23 mouse cellular contexts compared by ENCODE assay signal in the genomic region with DNA sequence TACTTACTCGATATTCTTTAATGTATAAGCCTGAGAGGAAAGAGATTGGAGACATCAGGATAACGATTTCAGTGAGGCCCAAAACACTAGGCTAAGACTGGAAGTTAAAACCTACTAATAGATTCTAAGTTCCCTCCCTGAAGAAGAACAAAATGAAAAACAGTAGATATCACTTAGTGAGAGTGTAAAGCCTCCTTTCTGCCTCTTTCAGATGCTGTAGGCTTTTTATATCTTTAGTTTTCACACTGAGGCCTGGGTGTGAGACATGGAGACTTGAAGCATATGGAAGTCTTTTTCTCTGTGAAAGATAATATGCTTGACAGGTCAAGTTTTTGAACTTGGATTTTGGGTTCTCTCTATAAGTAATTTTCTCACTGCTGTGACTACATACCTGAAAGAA.
DNase-seq lines count a peak whose midpoint lies in the region; ATAC-seq and TF ChIP-seq lines count a peak whose summit lies in the region.
"Had no signal": no experiment of that assay in that cellular context is flagged by ENCODE, and none has a peak within 500 bp of the region (broad histone marks: within the 10 kb centered on the region; RNA-seq: fewer than 3 reads in every experiment).

No protein-coding gene starts in this region.

- H3K9me3 ChIP-seq in forebrain, postnatal 0 days (ENCODE audit: low read length), result no peaks in the 10 kb centered on the region
- H3K9me3 ChIP-seq in forebrain, embryonic 15.5 days, result no peaks in the 10 kb centered on the region

- no peak overlapping the region for H3K27ac ChIP-seq in forebrain, postnatal 0 days (ENCODE audit: low read depth, low read length)
- H3K27ac ChIP-seq in forebrain, embryonic 15.5 days (replicated peaks), result no peak overlapping the region

- H3K4me3 ChIP-seq in forebrain, postnatal 0 days (ENCODE audit: low read depth, low read length), result no peak overlapping the region
- H3K4me3 ChIP-seq in forebrain, embryonic 15.5 days, result no peak overlapping the region

- no peaks in the 10 kb centered on the region for H3K36me3 ChIP-seq in forebrain, postnatal 0 days (ENCODE audit: insufficient read depth)
- H3K36me3 ChIP-seq in forebrain, embryonic 15.5 days, result no peaks in the 10 kb centered on the region
- H3K36me3 ChIP-seq: G1E had no signal

- 71% methylated on average over 2 of the region's 2 CpGs for WGBS in forebrain, postnatal 0 days
- 86% methylated on average over 2 of the region's 2 CpGs for WGBS in forebrain, embryonic 15.5 days

- H3K9ac ChIP-seq in forebrain, postnatal 0 days, result no peak overlapping the region
- H3K9ac ChIP-seq in forebrain, embryonic 15.5 days (replicated peaks), result no peak overlapping the region

- H3K27me3 ChIP-seq in forebrain, postnatal 0 days (ENCODE audit: insufficient read depth, low read length), result no peaks in the 10 kb centered on the region
- no peaks in the 10 kb centered on the region for H3K27me3 ChIP-seq in forebrain, embryonic 15.5 days
- H3K27me3 ChIP-seq: CH12.LX, Patski had no signal

- H3K4me1 ChIP-seq in forebrain, postnatal 0 days (ENCODE audit: insufficient read depth), result no peaks in the 10 kb centered on the region
- H3K4me1 ChIP-seq in forebrain, embryonic 15.5 days, result no peaks in the 10 kb centered on the region

- H3K4me2 ChIP-seq in forebrain, postnatal 0 days (ENCODE audit: low read depth), result no peak overlapping the region
- H3K4me2 ChIP-seq in forebrain, embryonic 15.5 days (replicated peaks), result no peak overlapping the region

- DNase-seq in forebrain, postnatal 0 days, result peak; percentile 6
- DNase-seq in frontal cortex, postnatal 10 days (ENCODE audit: low spot score in 2 of 2), result no peak
- peak; percentile 35 for DNase-seq in brain, adult 2 months (ENCODE audit: low read depth, low spot score)
- DNase-seq in telencephalon, adult 2 months (ENCODE audit: low read depth, low spot score), result peak; percentile 34
- DNase-seq in urinary bladder, postnatal 4 days (ENCODE audit: low spot score in 2 of 2), result no peak
- no peak for DNase-seq in cerebellum, postnatal 10 days
- DNase-seq: adrenal gland, adult 2 months; adrenal gland, adult 8-10 months; adrenal gland, postnatal 10 days; adrenal gland, postnatal 14 days; adrenal gland, postnatal 25 days; adrenal gland, postnatal 36 days; B cell, adult 2 months; cerebellum, adult 11 months; cerebellum, adult 11-12 months; cerebellum, adult 18-20 months had no signal

- no peak for TF ChIP-seq CTCF in forebrain, postnatal 0 days (IDR thresholded peaks at IDR 0.05; ENCODE audit: low read depth)

- ATAC-seq in forebrain, postnatal 0 days, result peak; percentile 75
- no peak for ATAC-seq in forebrain, embryonic 15.5 days (replicated peaks)
- ATAC-seq in frontal cortex, adult (ENCODE audit: low TSS enrichment), result peak; percentile 96
- ATAC-seq: activated CD4-positive, CD25-positive, alpha-beta regulatory T cell, adult 4 months; CD4-positive, CD25-positive, alpha-beta regulatory T cell, adult 4 months; Patski had no signal

Comparison
In these comparisons a context has a peak if more than half of its experiments do, and no peak if none do; other contexts are left out.
1. DNase-seq: peak in forebrain, postnatal 0 days (single experiment), brain, adult 2 months (single experiment) and telencephalon, adult 2 months (single experiment); none in frontal cortex, postnatal 10 days (0 of 2), urinary bladder, postnatal 4 days (0 of 2) and cerebellum, postnatal 10 days (0 of 2).